Mouse (Mus musculus): ENCODE results near the gene Zcchc9.

The Zcchc9 gene

DNA sequence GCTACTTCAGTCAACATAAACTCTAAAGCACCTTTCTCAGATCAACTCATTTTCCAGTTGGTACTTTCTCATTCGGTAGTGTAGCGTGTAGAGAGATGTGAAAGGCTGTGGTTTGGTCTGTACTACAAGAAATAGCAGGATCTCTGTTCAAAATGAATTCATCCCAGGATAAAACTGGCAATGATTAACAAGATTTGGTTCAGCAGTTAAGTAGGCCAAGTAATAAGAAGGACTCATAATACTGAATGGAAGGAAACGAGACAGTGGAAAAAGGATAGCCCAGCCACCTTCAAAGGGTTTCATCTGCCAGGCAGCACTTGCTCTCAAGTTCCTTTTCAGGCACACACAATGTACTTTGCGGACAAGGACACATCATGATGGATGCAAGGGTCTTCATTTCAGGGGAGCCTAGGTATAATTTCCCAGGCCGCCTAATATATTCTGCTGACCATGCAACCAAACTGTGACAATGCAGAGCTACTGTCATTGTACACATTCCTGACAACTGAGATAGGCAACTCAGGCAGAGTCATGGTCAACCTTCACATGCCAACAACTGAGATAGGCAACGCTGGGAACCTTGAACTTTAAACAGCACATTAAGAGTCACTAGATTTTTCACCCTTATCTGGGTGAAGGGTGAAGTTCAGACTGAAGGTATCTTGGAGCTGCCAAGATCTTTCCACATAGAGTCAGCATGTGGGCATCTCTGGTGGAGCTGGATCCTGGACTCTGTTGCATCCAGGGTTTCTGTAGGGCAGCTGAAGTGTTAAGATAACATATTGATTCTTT lies 45.7 kb downstream of the Zcchc9 start:
- no peak for DNase-seq (ENCODE audit: inconsistent ontology term)

DNA sequence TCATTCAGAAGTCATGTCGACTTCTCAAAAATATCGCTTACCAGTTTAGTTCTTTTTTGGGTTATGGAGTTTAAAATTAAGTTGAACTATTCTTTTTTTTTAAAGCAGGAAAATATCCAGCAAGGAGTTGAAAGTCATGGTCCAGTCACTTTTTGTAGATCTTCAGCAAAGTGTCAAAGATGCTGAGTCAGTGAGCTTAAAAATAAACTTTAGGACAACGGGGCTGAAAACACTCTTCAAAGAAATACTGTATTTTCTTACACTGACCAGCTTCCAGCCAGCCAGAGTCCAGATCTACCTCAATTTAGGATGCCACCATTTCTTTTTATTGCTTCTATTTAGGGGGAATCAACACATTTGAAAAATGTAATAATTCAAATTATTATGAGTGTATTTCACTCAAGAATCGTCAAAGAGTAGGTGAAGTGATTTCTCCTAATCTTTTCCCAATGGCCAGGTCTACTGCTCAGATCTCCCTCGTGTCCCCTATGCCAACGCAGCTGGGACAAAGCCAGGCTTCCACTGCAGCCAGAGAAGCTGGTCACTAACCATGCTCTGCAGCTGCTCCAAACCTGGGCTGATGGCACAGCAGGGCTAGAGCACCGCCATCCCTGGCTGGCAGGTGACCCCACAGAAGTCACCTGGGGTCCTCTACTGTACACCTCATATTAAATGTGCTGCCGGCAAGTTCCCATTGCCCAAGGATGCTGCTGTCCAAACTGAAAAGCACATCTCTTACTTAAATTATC lies 47.0 kb downstream of the Zcchc9 start:
- DNase-seq (ENCODE audit: inconsistent ontology term) = no peak

DNA sequence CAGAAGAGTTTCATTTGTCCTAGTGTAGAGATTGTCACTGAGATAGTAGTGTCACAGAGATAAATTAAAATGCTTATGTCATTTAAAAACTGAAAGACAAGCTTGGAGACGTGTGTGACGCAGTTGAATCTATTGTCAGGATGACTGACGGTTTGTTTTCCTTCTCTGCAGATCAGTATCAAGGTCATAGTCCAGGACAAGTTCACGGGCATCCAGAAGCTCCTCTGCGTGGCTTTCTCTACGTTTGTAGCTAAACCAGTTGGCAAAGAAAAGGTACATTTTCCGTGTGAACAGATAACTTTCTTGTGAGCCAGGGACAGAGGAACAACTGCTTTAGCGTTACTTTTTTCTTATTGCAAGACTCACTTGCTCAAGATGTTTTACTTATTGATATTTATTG lies 47.7 kb downstream of the Zcchc9 start:
- DNase-seq (ENCODE audit: inconsistent ontology term) = no peak

DNA sequence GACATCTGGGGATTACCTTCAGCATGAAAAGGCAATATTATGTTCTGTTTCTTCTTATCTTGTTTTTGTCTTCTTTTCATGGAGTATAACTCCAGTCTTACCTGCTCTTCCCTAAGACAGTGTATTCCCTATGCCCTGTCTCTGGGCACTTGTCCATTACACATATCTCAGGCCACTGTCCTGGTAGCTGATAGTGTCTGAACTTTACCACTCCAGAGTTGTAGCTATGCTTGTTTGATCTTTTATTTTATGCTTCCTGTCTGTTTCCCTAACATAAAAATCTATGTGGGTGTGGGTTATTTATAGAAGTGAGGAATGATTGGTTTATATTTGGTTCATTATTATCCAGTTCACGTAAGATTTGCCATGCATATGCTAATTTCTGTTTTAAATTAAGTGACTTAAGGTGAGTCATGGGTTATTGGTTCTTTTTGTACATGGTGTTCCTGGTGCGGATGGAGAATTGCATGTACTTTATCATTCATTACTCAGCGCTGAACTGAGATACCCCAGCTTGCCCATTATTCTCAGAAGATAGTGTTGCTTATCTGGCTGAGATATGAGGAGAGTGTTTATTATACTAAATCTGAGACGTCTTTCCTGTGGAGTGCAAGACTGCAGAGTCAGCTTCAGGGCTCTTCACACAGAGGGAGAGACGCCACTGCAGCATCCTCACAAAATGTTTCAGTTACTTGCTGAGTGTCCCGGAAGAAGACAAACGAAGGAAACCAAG lies 49.0 kb downstream of the Zcchc9 start:
- DNase-seq (ENCODE audit: inconsistent ontology term) = no peak

DNA sequence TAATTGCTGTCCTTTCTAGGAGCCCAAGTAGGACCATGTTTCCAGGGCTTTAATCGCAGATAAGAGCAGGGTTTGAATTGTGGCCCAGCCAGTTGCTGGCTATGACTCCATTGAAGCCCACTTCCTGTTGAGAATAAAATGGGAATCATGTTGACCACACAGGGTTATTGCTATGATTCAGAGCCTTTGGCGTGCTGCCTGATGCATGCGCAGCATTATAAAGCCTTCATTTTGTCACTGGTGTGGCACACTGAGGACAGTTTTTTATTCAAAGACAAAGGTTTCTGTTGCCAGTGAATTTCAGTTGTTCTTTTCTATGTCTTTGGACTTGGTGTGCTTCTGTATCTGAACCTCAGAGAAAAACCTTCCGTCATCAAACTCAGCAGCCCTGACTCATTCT lies 51.3 kb downstream of the Zcchc9 start:
- DNase-seq (ENCODE audit: inconsistent ontology term) = peak; percentile 78

DNA sequence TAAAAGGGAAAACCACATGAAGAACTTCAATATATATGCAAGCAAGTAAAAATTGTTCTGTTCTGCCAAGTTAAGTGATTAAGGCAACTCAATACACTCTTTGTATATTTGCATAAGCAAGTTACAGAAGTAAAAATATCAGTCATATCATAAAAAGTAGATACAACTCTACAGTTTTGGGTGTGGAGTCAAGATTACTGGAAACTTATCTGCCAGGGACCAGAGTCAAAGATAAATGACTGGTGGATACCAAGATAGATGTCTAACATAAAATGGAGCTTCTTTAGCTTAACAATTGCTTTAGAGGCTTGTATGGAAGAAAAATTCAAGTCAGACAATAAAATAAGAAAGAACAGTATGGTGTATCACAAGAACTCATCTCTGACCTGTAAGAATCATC lies 52.7 kb downstream of the Zcchc9 start:
- DNase-seq (ENCODE audit: inconsistent ontology term) = no peak

DNA sequence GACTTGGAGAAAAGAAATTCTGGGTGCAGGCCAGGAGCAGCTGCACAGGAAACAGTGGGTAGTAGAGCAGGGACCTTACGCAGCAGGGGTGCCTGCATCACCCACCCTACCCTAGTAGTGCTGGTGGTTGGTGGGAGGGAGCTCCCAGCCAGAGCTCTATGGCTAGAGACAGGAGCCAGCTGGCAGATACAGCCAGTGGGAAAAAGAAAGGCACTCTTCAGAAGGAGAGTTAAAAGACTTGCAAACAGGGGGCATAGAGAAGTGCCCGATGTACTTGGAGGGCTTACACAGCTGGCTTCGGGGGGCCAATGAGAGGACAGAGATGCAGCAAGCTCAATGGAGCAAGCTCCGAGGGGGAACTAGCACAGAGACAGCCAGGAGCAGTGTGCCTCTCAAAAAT lies 53.8 kb downstream of the Zcchc9 start:
- no peak for DNase-seq (ENCODE audit: inconsistent ontology term)

DNA sequence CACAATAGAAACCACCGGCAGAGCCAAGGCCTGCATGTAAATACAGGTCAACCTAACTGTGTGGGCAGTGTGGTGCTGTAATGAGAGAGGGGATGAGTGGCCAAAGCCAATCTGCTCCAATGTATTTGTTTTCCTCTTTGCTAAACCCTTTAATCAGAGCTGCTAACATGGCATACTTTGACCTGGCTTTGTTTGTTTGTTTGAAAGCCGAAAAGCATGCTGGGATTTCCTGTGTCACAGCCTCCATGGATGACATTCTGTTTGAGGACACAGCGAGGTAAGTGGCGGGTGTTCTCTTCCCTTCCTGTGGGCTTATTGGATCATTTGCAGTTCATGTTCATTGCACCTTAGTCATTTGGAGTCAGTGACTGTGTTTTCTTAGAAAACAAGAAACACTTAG lies 57.5 kb downstream of the Zcchc9 start:
- no peak for DNase-seq (ENCODE audit: inconsistent ontology term)

DNA sequence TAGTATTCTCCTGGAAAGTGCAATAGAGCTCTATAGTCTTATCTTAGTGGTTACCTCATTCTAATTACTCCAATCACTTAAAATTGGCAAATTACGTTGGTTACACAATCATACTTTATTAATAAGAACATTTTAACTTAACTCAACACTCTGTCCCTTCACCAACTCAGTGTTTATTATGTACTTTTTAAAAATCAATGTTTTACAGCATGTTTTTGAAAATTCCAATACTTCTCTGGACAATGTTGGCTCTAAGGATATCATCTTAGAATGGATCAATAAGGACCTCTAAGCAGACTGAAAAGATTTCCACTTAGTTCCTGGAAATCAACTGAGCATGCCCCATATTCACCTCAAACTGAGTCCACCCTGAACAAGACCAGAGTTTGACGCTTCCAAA lies 59.1 kb downstream of the Zcchc9 start:
- DNase-seq (ENCODE audit: inconsistent ontology term) = no peak
